Mouse (Mus musculus): ENCODE measurements around the gene Gpr82. TPM values are rescaled to one million over a fixed set of nuclear protein-coding genes. Genes with fewer than 3 reads are reported as not detected.

Gpr82 gene
- polyA plus RNA-seq, 1 experiment from 2014 or later, result not detected

GRCm38 (mm10) chrX:13622654-13623053 is 38.5 kb upstream of the Gpr82 start:
- H3K27ac ChIP-seq (replicated peaks), result no peak overlapping the region
- no peaks in the 10 kb centered on the region for H3K9me3 ChIP-seq (ENCODE audit: control insufficient read depth, low read length)
- 82% methylated on average over 5 of the region's 5 CpGs for WGBS
- no peaks in the 10 kb centered on the region for H3K27me3 ChIP-seq (ENCODE audit: control insufficient read depth, insufficient read depth, low read length)
- no peak overlapping the region for H3K4me2 ChIP-seq (replicated peaks; ENCODE audit: low read depth)
- no peak overlapping the region for H3K9ac ChIP-seq (ENCODE audit: low read length)
- H3K36me3 ChIP-seq (ENCODE audit: control insufficient read depth, insufficient read depth, low read length), result no peaks in the 10 kb centered on the region
- no peak for ATAC-seq (ENCODE audit: low FRiP score, low TSS enrichment)
- TF ChIP-seq CTCF (IDR thresholded peaks at IDR 0.05; ENCODE audit: low read depth), result no peak
- TF ChIP-seq EP300 (optimal IDR thresholded peaks at IDR 0.05), result no peak
- H3K4me3 ChIP-seq (ENCODE audit: low read depth, low read length), result no peak overlapping the region
- no peak for DNase-seq (ENCODE audit: low spot score)
- no peaks in the 10 kb centered on the region for H3K4me1 ChIP-seq (replicated peaks; ENCODE audit: control insufficient read depth, insufficient read depth)

GRCm38 (mm10) chrX:13631599-13632283 is 29.4 kb upstream of the Gpr82 start, which contains the start of gene Gpr34:
Gene Gpr34 (plus strand): TSS chrX:13632089.
- Histone ChIP-seq H3K27ac (replicated peaks) (no peak within 1 kb of the TSS), H3K9ac (ENCODE audit: low read length) (no peak within 1 kb of the TSS), H3K4me1 (replicated peaks; ENCODE audit: control insufficient read depth, insufficient read depth) (no peaks in the 10 kb centered on the region), H3K36me3 (ENCODE audit: control insufficient read depth, insufficient read depth, low read length) (no peaks in the 10 kb centered on the region), H3K9me3 (ENCODE audit: control insufficient read depth, low read length) (no peaks in the 10 kb centered on the region), H3K27me3 (ENCODE audit: control insufficient read depth, insufficient read depth, low read length) (no peaks in the 10 kb centered on the region), H3K4me3 (ENCODE audit: low read depth, low read length) (no peak within 1 kb of the TSS), H3K4me2 (replicated peaks; ENCODE audit: low read depth) (no peak within 1 kb of the TSS)
- DNase-seq (ENCODE audit: low spot score), result no peak
- WGBS, result 65% methylated on average over 5 of the region's 5 CpGs
- TF ChIP-seq EP300 (optimal IDR thresholded peaks at IDR 0.05) (no peak), CTCF (IDR thresholded peaks at IDR 0.05; ENCODE audit: low read depth) (no peak)
- ATAC-seq (ENCODE audit: low FRiP score, low TSS enrichment), result no peak

DNA sequence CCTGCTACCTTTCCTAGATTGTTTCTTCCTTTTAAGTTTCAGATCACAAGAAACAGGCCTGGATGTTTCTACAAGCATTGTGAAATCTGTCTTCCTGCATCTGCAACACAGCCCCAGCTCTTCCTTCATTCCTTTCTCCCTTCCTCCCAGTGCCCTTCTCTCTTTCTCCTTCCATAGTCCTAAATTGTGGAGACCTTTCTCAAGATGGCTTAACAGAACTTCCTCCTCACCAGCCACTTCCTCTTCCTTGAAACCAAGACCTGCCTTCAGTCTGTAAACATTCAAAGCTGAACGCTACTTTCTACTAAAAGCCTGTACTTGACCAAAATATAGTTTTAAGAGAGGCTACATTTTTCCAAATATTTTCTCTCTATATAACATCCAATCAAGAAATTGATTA is 24.8 kb upstream of the Gpr82 start:
- ATAC-seq (ENCODE audit: low FRiP score, low TSS enrichment) (no peak), DNase-seq (ENCODE audit: low spot score) (no peak)
- no peaks in the 10 kb centered on the region for H3K9me3 ChIP-seq (ENCODE audit: control insufficient read depth, low read length)
- no peaks in the 10 kb centered on the region for H3K4me1 ChIP-seq (replicated peaks; ENCODE audit: control insufficient read depth, insufficient read depth)
- 78% methylated on average over 1 of the region's 1 CpGs for WGBS
- H3K9ac ChIP-seq (ENCODE audit: low read length), result no peak overlapping the region
- no peaks in the 10 kb centered on the region for H3K27me3 ChIP-seq (ENCODE audit: control insufficient read depth, insufficient read depth, low read length)
- no peak overlapping the region for H3K27ac ChIP-seq (replicated peaks)
- no peaks in the 10 kb centered on the region for H3K36me3 ChIP-seq (ENCODE audit: control insufficient read depth, insufficient read depth, low read length)
- TF ChIP-seq EP300 (optimal IDR thresholded peaks at IDR 0.05) (no peak), CTCF (IDR thresholded peaks at IDR 0.05; ENCODE audit: low read depth) (no peak)
- no peak overlapping the region for H3K4me2 ChIP-seq (replicated peaks; ENCODE audit: low read depth)
- no peak overlapping the region for H3K4me3 ChIP-seq (ENCODE audit: low read depth, low read length)

- H3K27ac ChIP-seq (replicated peaks), result no peak overlapping the region
- no peak overlapping the region for H3K4me3 ChIP-seq (ENCODE audit: low read depth, low read length)
- H3K9me3 ChIP-seq (ENCODE audit: control insufficient read depth, low read length), result no peaks in the 10 kb centered on the region
- H3K27me3 ChIP-seq (ENCODE audit: control insufficient read depth, insufficient read depth, low read length), result no peaks in the 10 kb centered on the region
- TF ChIP-seq CTCF (IDR thresholded peaks at IDR 0.05; ENCODE audit: low read depth) (no peak), EP300 (optimal IDR thresholded peaks at IDR 0.05) (no peak)
- no peak for ATAC-seq (ENCODE audit: low FRiP score, low TSS enrichment)
- WGBS, result 39% methylated on average over 2 of the region's 2 CpGs
- no peak for DNase-seq (ENCODE audit: low spot score)
- no peaks in the 10 kb centered on the region for H3K4me1 ChIP-seq (replicated peaks; ENCODE audit: control insufficient read depth, insufficient read depth)
- no peak overlapping the region for H3K4me2 ChIP-seq (replicated peaks; ENCODE audit: low read depth)
- no peaks in the 10 kb centered on the region for H3K36me3 ChIP-seq (ENCODE audit: control insufficient read depth, insufficient read depth, low read length)
- H3K9ac ChIP-seq (ENCODE audit: low read length), result no peak overlapping the region
These were observed 22.3 kb upstream of the Gpr82 start for GRCm38 (mm10) chrX:13638894-13639293.

GRCm38 (mm10) chrX:13651889-13652288 is 9.3 kb upstream of the Gpr82 start:
- ATAC-seq (ENCODE audit: low FRiP score, low TSS enrichment) (no peak), DNase-seq (ENCODE audit: low spot score) (no peak)
- Histone ChIP-seq H3K4me2 (replicated peaks; ENCODE audit: low read depth) (no peak overlapping the region), H3K27me3 (ENCODE audit: control insufficient read depth, insufficient read depth, low read length) (no peaks in the 10 kb centered on the region), H3K4me1 (replicated peaks; ENCODE audit: control insufficient read depth, insufficient read depth) (no peaks in the 10 kb centered on the region), H3K27ac (replicated peaks) (no peak overlapping the region), H3K36me3 (ENCODE audit: control insufficient read depth, insufficient read depth, low read length) (no peaks in the 10 kb centered on the region), H3K4me3 (ENCODE audit: low read depth, low read length) (no peak overlapping the region), H3K9ac (ENCODE audit: low read length) (no peak overlapping the region), H3K9me3 (ENCODE audit: control insufficient read depth, low read length) (no peaks in the 10 kb centered on the region)
- 75% methylated on average over 2 of the region's 2 CpGs for WGBS
- TF ChIP-seq CTCF (IDR thresholded peaks at IDR 0.05; ENCODE audit: low read depth) (no peak), EP300 (optimal IDR thresholded peaks at IDR 0.05) (no peak)

DNA sequence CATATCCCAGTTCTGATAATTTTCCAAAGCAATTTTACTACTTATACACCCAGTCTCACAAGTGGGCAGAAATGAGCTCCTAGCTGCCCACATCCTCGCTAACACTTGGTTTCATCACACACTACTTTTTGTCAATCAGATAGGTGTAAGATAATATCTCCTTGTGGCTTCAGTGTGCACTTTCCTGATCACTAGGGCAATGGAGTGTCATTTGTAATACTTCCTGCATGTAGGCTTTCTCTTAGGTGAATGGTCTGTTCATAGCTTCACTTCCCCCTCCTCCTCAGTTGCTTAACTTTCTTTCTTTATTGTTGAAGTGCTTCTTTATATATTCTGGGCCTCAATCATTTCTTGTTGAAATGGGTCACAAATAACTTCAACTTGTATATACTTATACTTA is 8.9 kb upstream of the Gpr82 start:
- WGBS, result 86% methylated on average over 1 of the region's 1 CpGs
- no peaks in the 10 kb centered on the region for H3K4me1 ChIP-seq (replicated peaks; ENCODE audit: control insufficient read depth, insufficient read depth)
- H3K9ac ChIP-seq (ENCODE audit: low read length), result no peak overlapping the region
- no peak for DNase-seq (ENCODE audit: low spot score)
- H3K9me3 ChIP-seq (ENCODE audit: control insufficient read depth, low read length), result no peaks in the 10 kb centered on the region
- no peaks in the 10 kb centered on the region for H3K36me3 ChIP-seq (ENCODE audit: control insufficient read depth, insufficient read depth, low read length)
- no peak overlapping the region for H3K27ac ChIP-seq (replicated peaks)
- no peaks in the 10 kb centered on the region for H3K27me3 ChIP-seq (ENCODE audit: control insufficient read depth, insufficient read depth, low read length)
- no peak for TF ChIP-seq CTCF (IDR thresholded peaks at IDR 0.05; ENCODE audit: low read depth)
- TF ChIP-seq EP300 (optimal IDR thresholded peaks at IDR 0.05), result no peak
- ATAC-seq (ENCODE audit: low FRiP score, low TSS enrichment), result no peak
- H3K4me2 ChIP-seq (replicated peaks; ENCODE audit: low read depth), result no peak overlapping the region
- no peak overlapping the region for H3K4me3 ChIP-seq (ENCODE audit: low read depth, low read length)
